8 mouse cellular contexts compared by ENCODE assay signal in the genomic region with DNA sequence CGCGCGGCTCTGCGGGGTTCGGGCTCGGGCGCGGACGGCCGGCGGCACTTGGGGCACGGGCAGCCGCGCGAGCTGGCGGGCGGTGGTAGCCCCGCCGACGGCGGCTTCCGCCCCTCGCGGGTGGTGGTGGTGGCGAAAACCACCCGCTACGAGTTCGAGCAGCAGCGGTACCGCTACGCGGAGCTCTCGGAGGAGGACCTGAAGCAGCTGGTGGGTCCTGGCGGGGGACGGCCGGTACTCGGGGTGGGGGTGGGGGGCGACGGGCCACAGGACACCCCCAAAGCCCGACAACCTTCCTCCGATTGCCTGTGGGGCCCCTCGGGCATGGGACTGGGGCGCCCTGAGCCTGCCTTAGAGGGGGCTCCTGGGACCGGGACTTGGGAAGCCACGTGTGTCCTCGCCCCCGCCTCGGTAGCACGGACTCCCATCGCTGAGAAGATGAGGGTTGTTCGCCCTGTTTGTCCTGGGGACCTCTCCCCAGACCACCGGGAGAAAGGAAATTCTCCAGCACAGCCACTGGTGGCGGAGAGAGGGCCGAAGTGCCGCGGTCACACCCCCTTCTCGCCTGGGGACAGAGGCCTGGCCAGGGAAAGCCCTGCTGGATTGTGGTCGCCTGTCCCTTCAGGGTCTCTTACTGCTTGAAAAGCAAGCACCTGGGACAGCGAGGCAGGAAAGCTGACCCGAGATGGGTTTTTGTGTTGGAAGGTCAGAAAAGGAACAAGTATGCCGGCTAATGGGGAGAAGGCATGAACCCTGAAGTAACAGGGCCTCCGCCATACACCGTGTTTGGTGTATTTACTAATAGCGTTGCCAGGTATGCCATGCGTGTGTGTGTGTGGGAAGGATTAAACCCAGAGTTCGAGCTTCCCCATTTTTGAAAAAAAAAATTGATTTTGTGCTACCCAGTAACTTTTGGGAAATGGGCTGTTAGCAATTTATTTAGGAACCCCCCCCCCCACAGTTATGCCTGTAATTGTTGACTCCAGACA. TPM values are rescaled to one million over a fixed set of nuclear protein-coding genes. Genes with fewer than 3 reads are reported as not detected.
A peak's percentile ranks its signal among the peaks of the same experiment; 100 is the strongest.
DNase-seq lines count a peak whose midpoint lies in the region; ATAC-seq and TF ChIP-seq lines count a peak whose summit lies in the region.

No protein-coding gene starts in this region.

- intact Hi-C loops in heart, postnatal 25 days (cut with DNase I) = loop anchor here (2.0 kb wide), 1 partner anchor 71 kb away; no protein-coding TSS in a partner anchor

- 0 out of 2 replicates have a peak, but pooled peaks have one; percentile 19 for TF ChIP-seq CTCF in hindbrain, postnatal 0 days (IDR thresholded peaks at IDR 0.05; ENCODE audit: low read depth)

- peak overlapping the region; percentile 93 for H3K4me3 ChIP-seq in hindbrain, postnatal 0 days (ENCODE audit: low read length)
- peak overlapping the region; percentile 90 for H3K4me3 ChIP-seq in limb, embryonic 11.5 days (ENCODE audit: low read depth, low read length)
- peak overlapping the region; percentile 92 for H3K4me3 ChIP-seq in midbrain, embryonic 14.5 days (replicated peaks; ENCODE audit: low read depth, low read length)

- DNase-seq in heart, adult 11 months = peak; percentile 96
- DNase-seq in heart, postnatal 25 days (ENCODE audit: low spot score) = no peak
- peak; percentile 65 for DNase-seq in cerebellum, adult 11-12 months
- peak; percentile 43 to 52 for DNase-seq in frontal cortex, postnatal 10 days (ENCODE audit: low spot score in 2 of 2)
- DNase-seq in hindbrain, postnatal 0 days (ENCODE audit: low spot score) = peak; percentile 60
- peak; percentile 76 for DNase-seq in limb, embryonic 11.5 days (ENCODE audit: low spot score)
- DNase-seq in midbrain, embryonic 14.5 days = peak; percentile 68
- DNase-seq in spleen, postnatal 36 days (ENCODE audit: low spot score in 2 of 2) = peak; percentile 43 to 51

- ATAC-seq in hindbrain, postnatal 0 days = peak; percentile 64
- peak; percentile 35 for ATAC-seq in limb, embryonic 11.5 days (ENCODE audit: insufficient number of reproducible peaks, low FRiP score, low TSS enrichment, low read depth)
- peak; percentile 54 for ATAC-seq in midbrain, embryonic 14.5 days (ENCODE audit: low FRiP score, low TSS enrichment)

- no peaks in the 10 kb centered on the region for H3K36me3 ChIP-seq in hindbrain, postnatal 0 days (ENCODE audit: insufficient read depth, low read length)
- no peaks in the 10 kb centered on the region for H3K36me3 ChIP-seq in limb, embryonic 11.5 days (ENCODE audit: control insufficient read depth, insufficient read depth, low read length)
- H3K36me3 ChIP-seq in midbrain, embryonic 14.5 days (ENCODE audit: control insufficient read depth, insufficient read depth, low read length) = no peaks in the 10 kb centered on the region

- H3K4me2 ChIP-seq in hindbrain, postnatal 0 days (ENCODE audit: low read depth, low read length) = peak overlapping the region; percentile 82
- peak overlapping the region; percentile 69 for H3K4me2 ChIP-seq in limb, embryonic 11.5 days (ENCODE audit: low read depth, severe bottlenecking)
- H3K4me2 ChIP-seq in midbrain, embryonic 14.5 days (ENCODE audit: low read length) = peak overlapping the region; percentile 76

- H3K27me3 ChIP-seq in hindbrain, postnatal 0 days (ENCODE audit: insufficient read depth, low read length) = no peaks in the 10 kb centered on the region
- no peaks in the 10 kb centered on the region for H3K27me3 ChIP-seq in limb, embryonic 11.5 days (ENCODE audit: control insufficient read depth, insufficient read depth, low read length)
- no peaks in the 10 kb centered on the region for H3K27me3 ChIP-seq in midbrain, embryonic 14.5 days (ENCODE audit: control insufficient read depth, insufficient read depth, low read length)

- peaks cover 6% of the 10 kb centered on the region; the same call in 1 of the 2 replicates for H3K4me1 ChIP-seq in hindbrain, postnatal 0 days (ENCODE audit: insufficient read depth, low read length)
- no peaks in the 10 kb centered on the region; the same call in 1 of the 2 replicates for H3K4me1 ChIP-seq in limb, embryonic 11.5 days (ENCODE audit: control insufficient read depth, insufficient read depth, low read length)
- H3K4me1 ChIP-seq in midbrain, embryonic 14.5 days (ENCODE audit: control insufficient read depth, insufficient read depth, low read length) = peaks cover 20% of the 10 kb centered on the region

- WGBS in hindbrain, postnatal 0 days = under 1% methylated on average over 64 of the region's 66 CpGs
- WGBS in limb, embryonic 11.5 days = under 1% methylated on average over 57 of the region's 66 CpGs
- WGBS in midbrain, embryonic 14.5 days = under 1% methylated on average over 66 of the region's 66 CpGs

- peak overlapping the region; percentile 97 for H3K9ac ChIP-seq in hindbrain, postnatal 0 days (replicated peaks; ENCODE audit: low read length)
- peak overlapping the region; percentile 87 for H3K9ac ChIP-seq in limb, embryonic 11.5 days (ENCODE audit: low read length)
- H3K9ac ChIP-seq in midbrain, embryonic 14.5 days (replicated peaks; ENCODE audit: low read length) = peak overlapping the region; percentile 89

- H3K27ac ChIP-seq in hindbrain, postnatal 0 days = peak overlapping the region; percentile 93
- peak overlapping the region; percentile 84 for H3K27ac ChIP-seq in limb, embryonic 11.5 days (replicated peaks; ENCODE audit: low read depth, low read length)
- H3K27ac ChIP-seq in midbrain, embryonic 14.5 days (replicated peaks; ENCODE audit: low read depth, low read length) = peak overlapping the region; percentile 90

- no peaks in the 10 kb centered on the region for H3K9me3 ChIP-seq in hindbrain, postnatal 0 days (ENCODE audit: low read length)
- no peaks in the 10 kb centered on the region for H3K9me3 ChIP-seq in limb, embryonic 11.5 days (ENCODE audit: control insufficient read depth, low read length)
- no peaks in the 10 kb centered on the region for H3K9me3 ChIP-seq in midbrain, embryonic 14.5 days (ENCODE audit: control insufficient read depth, low read length)

RNA-seq across cellular contexts. Expression of a gene that starts 0.8 kb away (rescaled TPM):
- 10 to 100 TPM; 53.9 to 54.1 TPM for total RNA-seq in heart, postnatal 25 days (2021)
- 24.7 and 28.4 TPM in 2 replicates for total RNA-seq in hindbrain, postnatal 0 days (2014; rRNA removed)
- polyA plus RNA-seq in hindbrain, postnatal 0 days (2015; fragmentation: Nextera tagmentation; extraction: Ambion mirVana) = 32.4 and 36.2 TPM in 2 replicates
- 34.5 and 37.2 TPM in 2 replicates for polyA plus RNA-seq in limb, embryonic 11.5 days (2014; fragmentation: Nextera tagmentation; extraction: Ambion mirVana)
- polyA plus RNA-seq in midbrain, embryonic 14.5 days (2014; fragmentation: Nextera tagmentation; extraction: Ambion mirVana) = 30.0 and 36.0 TPM in 2 replicates
